Mouse (Mus musculus): ENCODE measurements around the gene Xrcc6.

Gene Xrcc6

GRCm38 (mm10) chr15:81987646-81988045, at the start of gene Xrcc6:
Gene Xrcc6 (plus strand): TSS chr15:81987835.
- DNase-seq = no peak

GRCm38 (mm10) chr15:81938246-81938645, 49.4 kb upstream of the Xrcc6 start:
- DNase-seq = peak; percentile 71

GRCm38 (mm10) chr15:81939157-81939715, 48.4 kb upstream of the Xrcc6 start:
- DNase-seq = no peak

GRCm38 (mm10) chr15:81939774-81940173, 47.9 kb upstream of the Xrcc6 start:
- no peak for DNase-seq

GRCm38 (mm10) chr15:81940219-81940618, 47.4 kb upstream of the Xrcc6 start:
- no peak for DNase-seq

GRCm38 (mm10) chr15:81941010-81941409, 46.6 kb upstream of the Xrcc6 start:
- DNase-seq = no peak

- DNase-seq = no peak
These were observed 44.4 kb upstream of the Xrcc6 start for GRCm38 (mm10) chr15:81943176-81943749.

- no peak for DNase-seq
These were observed 38.6 kb upstream of the Xrcc6 start for GRCm38 (mm10) chr15:81949076-81949475.

GRCm38 (mm10) chr15:81949476-81950131, 38.0 kb upstream of the Xrcc6 start:
- DNase-seq = no peak

GRCm38 (mm10) chr15:81950716-81951115, 36.9 kb upstream of the Xrcc6 start:
- no peak for DNase-seq

GRCm38 (mm10) chr15:81951159-81951558, 36.5 kb upstream of the Xrcc6 start:
- no peak for DNase-seq

- no peak for DNase-seq
These were observed 35.3 kb upstream of the Xrcc6 start for GRCm38 (mm10) chr15:81952310-81952709.

GRCm38 (mm10) chr15:81954151-81954583, 33.5 kb upstream of the Xrcc6 start:
- peak; percentile 52 for DNase-seq

- DNase-seq = no peak
These were observed 32.9 kb upstream of the Xrcc6 start for GRCm38 (mm10) chr15:81954716-81955115.

- DNase-seq = no peak
These were observed 32.2 kb upstream of the Xrcc6 start for GRCm38 (mm10) chr15:81955414-81955813.

- peak; percentile 59 for DNase-seq
These were observed 31.2 kb upstream of the Xrcc6 start for GRCm38 (mm10) chr15:81956457-81956856.

GRCm38 (mm10) chr15:81957598-81957997, 30.0 kb upstream of the Xrcc6 start:
- no peak for DNase-seq

GRCm38 (mm10) chr15:81958906-81959305, 28.7 kb upstream of the Xrcc6 start:
- no peak for DNase-seq

- peak; percentile 99 for DNase-seq
These were observed 27.2 kb upstream of the Xrcc6 start, which contains the start of gene Pmm1 for GRCm38 (mm10) chr15:81960171-81961077. Gene Pmm1 (minus strand): TSS chr15:81960930.

- DNase-seq = no peak
These were observed 26.6 kb upstream of the Xrcc6 start for GRCm38 (mm10) chr15:81961078-81961451.

- DNase-seq = no peak
These were observed 23.4 kb upstream of the Xrcc6 start for GRCm38 (mm10) chr15:81964262-81964661.

GRCm38 (mm10) chr15:81964980-81965545, 22.6 kb upstream of the Xrcc6 start:
- DNase-seq = no peak
